Mouse (Mus musculus) retina, embryonic 14.5 days (tissue): ENCODE results near the gene Klrg2.
"Not testable (repeated sequence)": the region's sequence is repeated elsewhere in the genome, so short reads cannot be mapped to it uniquely, and the experiment has no call there.

Experiments used
- DNase-seq: peaks from one replicate; pipeline ENCODE4 v3.0.0-alpha.2; 2015; ENCODE audit warnings: low spot score

Gene Klrg2

DNA sequence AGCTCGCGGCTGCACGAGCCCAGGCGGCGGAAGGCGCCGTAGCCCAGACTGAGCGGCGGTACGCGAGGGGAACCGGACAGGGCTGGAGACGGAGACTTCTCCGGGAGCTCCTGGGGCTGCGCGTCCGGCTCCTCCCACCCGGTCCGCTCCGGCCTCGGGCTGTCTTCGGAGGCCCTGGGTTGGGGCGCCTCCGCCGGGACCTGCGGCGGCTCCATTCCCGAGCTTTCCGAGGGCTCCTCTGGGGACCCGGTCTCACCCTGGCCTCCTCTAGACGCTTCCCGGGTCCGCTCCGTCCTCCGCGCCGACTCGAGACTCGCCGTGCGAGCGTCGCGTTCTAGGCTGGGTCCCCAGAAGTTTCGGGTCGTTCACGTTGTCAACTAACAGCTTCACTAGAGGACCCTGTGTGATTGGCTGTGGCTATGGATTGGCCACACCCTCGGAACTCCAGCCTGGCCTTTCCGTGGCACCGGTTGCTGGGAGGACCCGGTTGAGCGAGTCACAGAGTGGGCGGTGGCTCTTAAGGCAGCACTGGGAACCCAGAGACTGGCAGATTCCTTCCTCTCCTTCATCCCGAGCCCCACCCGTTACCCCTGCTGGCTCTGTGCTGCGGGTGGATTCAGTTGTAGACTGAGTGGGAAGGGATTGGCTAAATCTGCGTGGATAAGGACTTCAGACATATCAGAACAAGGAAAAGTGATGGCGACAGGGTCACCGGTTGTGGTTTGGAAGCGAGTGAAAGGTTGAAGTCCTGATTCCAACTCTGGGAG lies at the start of gene Klrg2:
Gene Klrg2 (minus strand): TSS at position 391 of the 767 bp plus-strand sequence.
- DNase-seq = peak; percentile 70

DNA sequence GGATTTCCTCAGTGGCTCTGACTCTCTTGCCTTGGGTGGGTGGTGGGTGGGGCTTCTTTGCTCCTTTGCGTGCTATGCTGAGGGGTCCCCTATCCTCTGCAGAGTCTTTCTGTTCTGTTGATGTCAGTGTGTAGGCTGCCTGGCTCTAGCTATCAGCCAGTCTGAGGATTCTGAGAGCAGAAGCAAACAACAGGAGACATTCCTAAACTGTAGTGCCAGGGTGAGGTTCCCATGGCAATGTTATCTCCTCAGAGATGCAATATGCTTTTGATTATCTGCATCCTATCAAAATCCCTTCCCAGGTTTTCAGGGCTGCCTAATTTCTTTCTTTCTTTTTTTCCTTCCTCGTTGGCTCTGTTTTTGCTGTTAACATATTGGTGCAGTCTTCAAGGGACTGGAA lies 45.5 kb upstream of the Klrg2 start:
- no peak for DNase-seq

DNA sequence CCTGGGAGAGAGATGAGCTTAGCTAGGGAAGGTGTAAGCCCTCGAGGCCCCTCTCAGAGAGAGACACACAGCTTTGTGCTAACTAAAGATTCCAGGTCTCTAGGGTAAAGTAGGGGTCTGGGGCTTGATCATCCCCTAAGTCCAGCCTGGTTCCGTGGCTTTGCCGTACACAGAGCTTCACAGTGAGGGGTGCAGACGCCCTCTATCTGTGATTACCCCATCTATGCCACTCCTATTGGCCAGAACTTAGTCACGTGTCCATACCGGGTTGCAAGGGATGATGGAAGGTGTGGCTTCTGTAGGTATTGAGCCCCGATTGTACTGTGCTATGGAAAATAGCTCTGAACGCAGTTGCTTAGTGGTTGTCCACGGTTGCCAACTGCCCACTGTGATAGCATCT lies 40.6 kb upstream of the Klrg2 start:
- DNase-seq = no peak

DNA sequence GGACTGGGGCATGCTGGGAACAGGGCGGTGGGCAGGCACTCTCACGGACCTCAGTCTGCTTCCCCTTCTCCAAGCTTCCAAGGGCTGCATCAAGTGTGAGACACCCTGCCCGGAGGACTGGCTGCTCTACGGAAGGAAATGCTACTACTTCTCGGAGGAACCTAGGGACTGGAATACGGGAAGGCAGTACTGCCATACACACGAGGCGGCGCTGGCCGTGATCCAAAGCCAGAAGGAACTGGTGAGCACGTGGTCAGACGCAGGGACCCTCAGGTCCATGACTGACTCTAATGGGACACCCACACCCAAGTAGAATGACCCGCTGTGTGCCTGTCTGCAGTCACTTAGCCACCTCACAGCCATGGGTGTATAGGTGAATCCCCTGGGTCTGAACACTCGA lies 39.7 kb upstream of the Klrg2 start:
- no peak for DNase-seq

DNA sequence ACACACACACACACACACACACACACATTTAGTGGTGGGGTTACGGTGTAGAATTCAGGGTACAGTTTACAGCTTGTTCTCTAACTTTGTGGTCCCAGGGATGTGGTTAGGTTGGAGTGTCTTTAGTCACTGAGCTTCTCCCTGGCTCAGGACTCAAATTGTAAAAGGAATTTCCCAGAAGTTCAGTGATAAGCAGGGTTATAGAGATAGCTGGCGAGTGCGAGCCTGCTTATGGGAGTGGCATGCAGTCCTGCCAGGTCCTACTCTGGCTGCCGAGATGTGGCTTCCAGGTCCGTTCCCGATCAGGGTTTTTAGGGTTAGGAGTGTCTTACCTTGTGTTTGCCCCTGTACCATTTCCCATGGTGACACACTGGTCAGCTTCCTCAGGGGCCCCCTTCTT lies 39.2 kb upstream of the Klrg2 start:
- DNase-seq = no peak

DNA sequence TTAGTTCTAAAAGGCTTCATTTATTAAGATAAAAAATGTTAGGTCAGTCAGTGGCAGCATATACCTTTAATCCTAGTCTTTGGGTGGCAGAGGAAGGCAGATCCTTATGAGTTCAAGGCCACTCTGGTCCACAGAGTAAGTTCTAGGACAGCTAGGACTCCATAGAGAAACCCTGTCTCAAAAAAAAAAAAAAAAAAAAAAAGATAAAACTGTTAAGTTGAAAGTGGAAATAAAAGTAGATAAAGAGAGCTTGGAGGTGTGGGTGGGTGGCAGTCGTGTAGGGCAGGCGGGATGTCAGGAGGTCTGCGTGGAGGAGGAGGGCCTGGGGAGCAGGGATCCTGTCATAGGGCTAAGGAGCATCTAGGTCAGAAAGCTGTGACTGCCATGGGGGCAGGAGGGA lies 35.0 kb upstream of the Klrg2 start:
- DNase-seq = no peak

DNA sequence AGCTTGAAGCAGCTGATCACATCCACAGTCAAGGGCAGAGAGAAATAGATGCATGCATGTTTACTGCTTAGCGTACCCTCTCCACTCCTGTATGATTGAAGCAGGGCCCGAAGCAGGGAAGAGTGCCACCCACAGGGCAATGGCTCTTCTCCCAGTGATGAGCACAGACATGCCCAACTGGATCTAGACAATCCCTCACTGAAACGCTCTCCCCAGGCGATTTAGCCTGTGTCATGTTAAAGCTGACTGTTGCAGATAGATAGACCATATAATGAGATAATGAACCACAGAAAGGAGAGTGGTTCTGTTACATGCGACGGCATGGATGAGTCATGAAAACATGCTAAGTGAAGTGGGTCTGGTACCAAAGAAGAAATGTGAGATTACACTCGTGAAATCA lies 34.2 kb upstream of the Klrg2 start:
- DNase-seq = no peak

DNA sequence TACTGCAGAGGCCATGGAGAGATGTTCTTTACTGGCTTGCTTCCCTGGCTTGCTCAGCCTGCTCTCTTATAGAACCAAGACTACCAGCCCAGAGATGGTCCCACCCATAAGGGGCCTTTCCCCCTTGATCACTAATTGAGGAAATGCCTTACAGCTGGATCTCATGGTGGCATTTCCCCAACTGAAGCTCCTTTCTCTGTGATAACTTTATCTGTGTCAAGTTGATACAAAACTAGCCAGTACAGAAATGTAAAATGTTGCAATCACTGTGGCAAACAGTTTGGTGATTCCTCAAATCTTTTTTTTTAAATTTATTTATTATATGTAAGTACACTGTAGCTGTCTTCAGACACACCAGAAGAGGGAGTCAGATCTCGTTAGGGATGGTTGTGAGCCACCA lies 33.4 kb upstream of the Klrg2 start:
- DNase-seq = not testable (repeated sequence)

GRCm38 (mm10) chr6:38669580-38669979 lies 32.5 kb upstream of the Klrg2 start:
- DNase-seq = no peak

- peak; percentile 70 for DNase-seq
These were observed 25.9 kb upstream of the Klrg2 start, which contains the start of gene Clec2l for GRCm38 (mm10) chr6:38662714-38663615. Gene Clec2l (plus strand): TSS chr6:38663069.

DNA sequence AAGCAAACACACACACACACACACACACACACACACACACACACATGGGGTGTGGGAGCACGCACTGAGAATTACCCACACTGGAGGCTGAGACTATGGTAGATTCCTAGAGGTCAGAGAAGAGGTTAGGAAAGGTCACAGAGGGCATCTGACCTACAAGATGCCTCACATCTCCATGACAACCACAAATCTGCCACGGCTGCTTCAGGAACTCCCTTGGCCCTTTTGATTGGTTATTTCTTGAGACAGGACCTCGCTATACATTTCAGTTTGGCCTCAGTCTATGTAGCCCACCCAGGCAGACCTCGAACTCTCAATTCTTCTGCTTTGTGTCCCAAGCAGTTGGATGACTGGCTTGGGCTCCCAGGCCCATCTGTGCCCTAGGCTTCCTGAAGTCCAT lies 24.6 kb upstream of the Klrg2 start:
- DNase-seq = no peak

GRCm38 (mm10) chr6:38650263-38650937 lies 13.4 kb upstream of the Klrg2 start:
- DNase-seq = peak; percentile 84

DNA sequence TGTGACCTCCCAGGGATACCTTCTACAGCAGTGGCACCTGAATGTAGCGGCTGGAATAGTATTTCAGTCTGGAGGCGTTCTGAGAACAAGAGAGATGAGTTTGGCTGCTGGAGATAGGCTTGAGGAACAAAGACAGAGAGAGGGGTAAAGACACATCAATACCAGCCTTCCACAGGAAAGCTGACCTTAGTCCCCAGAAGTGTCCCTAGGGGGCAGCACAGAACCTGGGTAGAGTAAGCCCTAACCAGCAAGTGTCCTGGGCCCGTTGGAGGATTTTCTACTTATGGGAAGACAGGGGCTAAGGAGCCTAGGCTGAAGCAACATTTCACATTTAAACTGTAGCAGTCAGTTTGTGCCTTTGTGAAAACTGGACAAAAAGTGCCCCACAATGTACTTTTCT lies 12.5 kb upstream of the Klrg2 start:
- peak; percentile 37 for DNase-seq

DNA sequence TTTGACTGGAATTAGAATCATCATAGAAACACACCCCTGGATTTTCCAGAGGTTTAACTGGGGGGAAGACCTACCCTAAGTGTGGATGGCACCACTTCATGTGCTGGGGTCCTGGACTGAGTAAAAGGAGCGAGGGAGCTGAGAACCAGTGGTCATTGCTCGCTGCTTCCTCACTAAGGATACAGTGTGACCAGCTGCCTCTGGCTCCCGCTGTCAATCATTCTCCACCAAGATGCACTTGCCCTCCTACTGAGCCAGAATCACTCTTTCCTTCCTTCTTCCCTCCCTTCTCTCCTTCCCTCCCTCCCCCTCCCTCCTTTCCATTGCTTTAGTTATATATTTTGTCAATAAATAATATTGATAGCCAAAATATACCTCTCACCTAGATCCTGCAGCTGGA lies 6.0 kb upstream of the Klrg2 start:
- DNase-seq = no peak

DNA sequence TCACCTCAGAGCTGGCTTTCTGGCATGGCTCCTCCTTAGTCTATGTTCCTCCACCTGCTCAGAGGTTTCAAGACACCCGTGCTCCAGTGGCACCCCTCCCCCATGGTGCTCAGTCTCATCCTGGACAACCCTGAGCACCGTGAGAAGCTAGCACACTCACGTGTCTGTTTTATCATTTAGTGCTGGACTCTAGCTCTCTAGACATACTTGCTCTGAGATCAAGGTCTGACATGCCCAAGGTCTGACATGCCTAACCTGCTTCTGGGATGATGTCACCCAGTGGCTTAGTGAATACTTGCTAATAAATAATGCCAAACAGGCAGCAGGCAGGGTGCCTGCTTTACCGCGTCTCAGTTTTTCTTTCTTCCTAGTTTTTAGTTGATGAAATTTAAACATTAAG lies 5.6 kb upstream of the Klrg2 start:
- DNase-seq = no peak

GRCm38 (mm10) chr6:38641645-38642044 lies 4.6 kb upstream of the Klrg2 start:
- peak; percentile 35 for DNase-seq

DNA sequence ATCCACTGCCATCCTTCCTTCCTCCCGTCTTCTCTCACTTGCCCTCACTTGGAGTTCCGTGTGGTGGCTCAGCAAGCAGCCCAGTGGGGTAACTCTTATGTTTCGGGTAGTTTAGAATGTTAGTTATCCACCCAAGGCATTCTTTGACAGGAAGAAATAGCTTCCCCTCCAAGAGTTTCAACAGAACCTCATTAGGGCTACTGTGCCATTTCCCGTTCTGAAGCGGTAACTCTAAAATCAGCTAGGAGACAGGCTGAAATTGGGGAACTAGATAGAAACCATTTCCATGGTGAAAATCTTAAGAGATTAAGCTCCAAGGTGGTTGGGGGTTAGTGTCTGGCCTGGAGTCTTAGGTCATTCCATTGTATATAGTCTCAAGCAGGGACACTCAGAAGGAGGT lies 4.2 kb upstream of the Klrg2 start:
- no peak for DNase-seq

- DNase-seq = no peak
These were observed 3.4 kb upstream of the Klrg2 start for GRCm38 (mm10) chr6:38640401-38640800.

DNA sequence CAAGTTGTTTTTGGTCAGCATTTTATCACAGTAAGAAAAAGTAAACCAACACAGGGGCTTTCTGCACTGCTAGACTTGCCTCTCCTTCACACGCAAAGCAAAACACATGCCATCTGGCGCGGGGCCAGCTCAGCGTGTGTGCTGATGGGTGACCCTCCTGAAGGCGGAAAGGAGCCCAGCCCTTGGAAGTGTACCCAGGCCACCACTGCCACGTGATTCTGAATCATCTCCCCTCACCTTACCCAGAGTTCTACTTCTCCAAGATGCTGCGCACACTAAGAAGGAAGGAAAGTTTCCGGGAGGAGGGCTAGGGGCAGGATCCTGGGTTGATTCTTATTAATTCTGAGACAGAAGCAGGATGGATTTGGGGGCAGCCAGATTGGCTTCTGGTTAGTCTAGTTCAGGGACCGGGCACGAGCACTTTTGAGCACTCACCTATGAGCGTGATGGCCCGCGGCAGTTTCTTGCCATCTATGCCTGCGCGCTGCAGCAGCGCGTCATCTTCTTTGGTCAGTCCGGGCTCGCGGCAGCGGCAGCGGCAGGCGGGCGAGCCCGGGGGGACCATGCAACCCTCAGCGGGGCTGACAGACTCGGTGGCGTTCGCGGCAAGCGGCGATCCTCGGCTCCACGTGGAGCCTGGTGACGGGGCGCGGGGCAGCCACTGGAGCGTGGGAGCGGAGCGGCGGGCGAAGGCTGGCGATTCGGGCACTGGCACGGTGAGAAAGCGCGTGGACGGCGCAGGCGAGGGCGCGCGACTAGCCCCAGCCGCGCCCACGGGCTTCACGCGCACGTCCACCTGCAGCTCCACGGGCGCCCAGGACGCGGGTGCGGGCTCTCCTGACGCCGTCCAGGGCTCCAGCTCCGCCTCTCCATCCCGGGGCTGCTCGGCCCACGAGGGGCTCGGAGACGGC lies 846 bp downstream of the Klrg2 start:
- DNase-seq = peak; percentile 37

- DNase-seq = no peak
These were observed 2.6 kb downstream of the Klrg2 start for GRCm38 (mm10) chr6:38634461-38634860.

DNA sequence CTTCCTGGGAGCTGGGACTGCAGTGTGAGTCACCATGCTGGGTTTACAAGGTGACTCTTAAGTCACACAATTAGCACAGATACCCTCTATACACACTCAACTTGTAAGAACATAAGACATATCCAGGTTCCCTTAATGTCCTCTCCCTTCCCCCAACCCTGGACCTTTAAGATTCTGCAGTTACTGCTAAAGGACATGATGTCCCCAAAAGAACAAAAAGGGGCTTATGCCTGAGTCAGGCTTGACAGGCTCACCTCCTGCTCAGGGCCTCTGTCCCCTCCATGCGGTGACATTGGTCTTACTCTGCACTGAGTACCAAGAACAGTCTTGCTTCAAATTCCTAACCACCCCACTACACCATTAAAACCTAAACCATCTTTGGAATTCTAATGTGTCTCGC lies 4.2 kb downstream of the Klrg2 start:
- no peak for DNase-seq

- no peak for DNase-seq
These were observed 7.5 kb downstream of the Klrg2 start for GRCm38 (mm10) chr6:38629556-38629955.
